Mouse (Mus musculus): ENCODE results near the gene Dido1.

Gene Dido1

GRCm38 (mm10) chr2:180709923-180710272, at the start of gene Dido1, which contains the start of gene Gid8:
Dido1 (minus strand) TSS chr2:180709999.
Gid8 (plus strand) TSS chr2:180710117.
- DNase-seq (ENCODE audit: low spot score) = peak; percentile 97

DNA sequence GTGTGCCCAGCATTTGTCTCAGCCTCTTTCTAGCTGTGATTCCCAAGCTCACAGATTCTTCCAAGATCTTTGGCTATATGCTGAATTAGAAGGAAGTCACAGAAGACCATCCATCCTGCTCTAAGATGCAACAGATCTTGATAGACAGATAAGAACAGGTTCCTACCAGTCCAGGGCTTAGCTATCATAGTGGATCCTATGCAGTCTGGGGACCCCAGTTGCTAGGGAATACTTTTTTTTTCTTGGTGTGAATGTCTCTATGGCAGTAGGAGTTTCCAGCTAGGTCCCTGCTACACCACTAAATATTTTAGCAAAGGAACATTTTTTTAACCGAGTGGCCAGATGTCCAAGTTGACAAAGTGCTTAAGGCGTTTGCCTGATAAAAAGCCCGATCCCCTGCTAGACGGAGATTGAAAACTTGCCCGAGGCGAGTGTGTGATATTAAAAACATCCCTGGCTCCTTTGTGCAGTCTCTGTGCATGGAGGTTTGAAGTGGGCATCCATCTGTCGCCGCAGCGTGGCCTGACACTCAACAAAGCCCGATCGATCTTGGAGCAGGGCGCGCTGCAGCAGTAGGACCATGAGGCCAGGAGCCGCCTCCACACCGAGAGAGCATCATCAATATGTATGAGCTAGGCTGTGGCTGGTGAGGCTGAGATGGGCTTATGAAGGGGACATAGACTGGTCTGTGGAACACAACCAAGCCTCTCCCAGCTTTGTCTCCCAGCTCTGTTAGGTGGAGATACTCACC, 48.9 kb upstream of the Dido1 start:
- no peak for DNase-seq (ENCODE audit: low spot score)

- no peak for DNase-seq (ENCODE audit: low spot score)
These were observed 47.0 kb upstream of the Dido1 start for GRCm38 (mm10) chr2:180756786-180757185.

GRCm38 (mm10) chr2:180755896-180756295, 46.1 kb upstream of the Dido1 start:
- peak; percentile 16 for DNase-seq (ENCODE audit: low spot score)

GRCm38 (mm10) chr2:180754976-180755688, 45.3 kb upstream of the Dido1 start:
- DNase-seq (ENCODE audit: low spot score) = no peak

GRCm38 (mm10) chr2:180748904-180749303, 39.1 kb upstream of the Dido1 start:
- no peak for DNase-seq (ENCODE audit: low spot score)

DNA sequence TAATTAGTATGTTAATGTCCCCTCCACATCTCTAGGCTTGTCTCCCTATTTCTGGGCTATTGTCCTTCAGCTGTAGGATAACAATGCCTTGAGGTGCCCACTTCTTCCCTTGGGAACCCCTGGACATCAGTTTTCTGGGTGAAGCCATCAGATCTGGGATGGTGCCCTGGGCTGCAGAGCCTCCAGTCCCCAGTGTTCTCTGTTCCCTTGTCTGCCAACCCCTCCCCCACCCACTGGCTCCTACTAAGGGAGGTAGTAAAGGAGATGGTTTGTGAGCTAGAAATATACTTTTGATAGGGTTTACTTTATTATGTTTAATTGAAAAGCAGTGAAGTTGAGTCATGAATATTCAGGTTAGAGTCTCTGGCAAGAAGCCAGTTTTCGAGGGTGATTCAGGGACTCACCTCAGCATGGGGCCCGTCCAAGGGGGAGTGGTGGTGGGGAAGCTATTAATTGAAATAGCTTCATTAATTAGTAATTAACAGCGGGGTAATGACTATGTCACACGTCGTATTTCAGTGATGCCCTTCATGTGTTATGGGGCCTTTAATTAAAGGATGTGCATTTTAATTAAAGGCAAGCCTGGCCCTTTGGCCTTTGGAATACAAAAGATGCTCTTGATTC, 36.9 kb upstream of the Dido1 start:
- no peak for DNase-seq (ENCODE audit: low spot score)

DNA sequence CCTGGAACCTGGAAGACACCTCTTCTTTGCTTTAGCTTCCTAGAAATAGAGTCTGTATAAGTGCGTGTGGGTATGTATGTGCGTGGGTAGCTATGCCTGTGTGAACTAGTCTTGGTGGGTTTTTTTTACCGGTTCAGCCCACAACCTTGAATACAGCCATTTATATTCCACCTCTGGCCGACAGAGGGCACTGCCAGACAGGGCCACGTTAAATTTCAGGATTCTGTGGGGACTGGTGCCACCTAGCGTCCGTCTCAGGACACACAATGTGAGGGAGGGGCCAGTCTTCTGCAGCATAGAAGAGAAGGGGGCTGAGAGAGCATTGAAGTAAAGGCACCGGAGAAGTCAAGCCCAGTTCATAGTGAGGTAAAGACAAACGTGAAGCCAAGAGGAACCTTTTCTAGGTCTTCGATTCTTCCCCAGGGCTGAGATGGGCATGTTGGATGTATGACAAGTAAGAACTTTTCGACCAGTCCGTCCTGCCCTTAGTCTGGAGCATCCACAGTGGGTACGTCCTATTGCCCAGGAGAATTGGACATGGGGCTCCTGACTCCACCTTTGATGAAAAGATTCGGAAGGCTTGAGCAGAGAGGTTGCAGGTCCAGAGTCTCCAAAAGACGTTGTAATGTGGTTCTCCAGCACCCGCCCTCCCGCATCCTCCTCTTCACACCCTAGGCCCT, 35.6 kb upstream of the Dido1 start:
- peak; percentile 82 for DNase-seq (ENCODE audit: low spot score)

GRCm38 (mm10) chr2:180743321-180743720, 33.5 kb upstream of the Dido1 start:
- no peak for DNase-seq (ENCODE audit: low spot score)

DNA sequence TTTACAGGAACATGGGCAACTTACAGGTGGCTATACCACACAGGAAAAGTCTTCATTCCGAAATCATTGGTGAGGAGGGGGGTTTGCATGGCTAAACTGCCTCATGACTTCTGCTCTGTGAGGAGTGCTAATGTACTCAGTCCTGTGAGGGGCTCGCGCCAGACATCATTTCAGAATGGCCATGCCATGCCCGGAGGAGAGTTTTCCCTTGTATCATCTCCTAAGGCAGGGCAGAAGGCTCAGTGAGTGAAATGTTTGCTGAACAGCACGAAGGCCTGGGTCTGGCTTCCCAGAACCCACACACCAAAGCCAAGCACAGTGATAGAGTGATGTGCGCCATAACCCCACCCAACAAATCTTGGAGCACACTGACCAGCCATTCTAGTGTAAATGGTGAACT, 33.0 kb upstream of the Dido1 start:
- DNase-seq (ENCODE audit: low spot score) = no peak

DNA sequence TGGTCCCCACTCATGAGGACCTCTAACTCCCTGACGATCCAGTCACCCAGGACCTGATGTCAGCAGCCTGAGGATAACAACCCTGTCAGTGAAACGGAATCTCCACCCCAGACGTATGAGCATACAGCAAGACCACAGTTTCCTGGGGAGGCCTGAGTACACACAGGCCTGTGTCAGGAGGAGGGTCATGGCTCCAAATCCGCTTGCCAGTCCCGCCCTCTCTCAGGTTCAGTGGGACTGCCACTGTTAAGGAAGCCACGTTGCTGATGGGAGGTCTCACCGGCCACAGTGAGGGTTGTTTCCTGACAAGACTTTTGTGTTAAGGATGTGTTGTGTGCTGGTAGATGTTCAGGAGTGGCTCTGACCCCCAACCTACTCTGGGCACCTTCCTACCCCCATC, 31.6 kb upstream of the Dido1 start:
- DNase-seq (ENCODE audit: low spot score) = no peak

DNA sequence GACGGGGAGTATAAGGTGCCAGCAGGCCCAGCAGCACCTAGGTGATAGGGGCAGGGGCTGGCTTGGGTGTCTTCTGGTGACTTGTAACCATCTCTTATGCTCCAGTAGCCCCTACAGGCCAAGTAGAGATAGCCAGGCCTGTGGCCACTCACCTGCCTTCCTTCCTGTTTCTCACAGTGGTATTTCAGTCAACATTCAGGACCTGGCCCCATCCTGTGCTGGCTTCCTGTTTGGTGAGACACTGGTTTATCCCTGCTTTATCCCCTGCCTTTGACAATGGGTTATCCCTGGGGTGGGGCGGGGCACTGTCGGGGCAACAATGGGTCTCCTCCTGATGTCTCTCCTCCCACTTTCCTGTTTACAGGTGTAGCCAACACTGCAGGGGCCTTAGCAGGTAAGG, 30.6 kb upstream of the Dido1 start:
- no peak for DNase-seq (ENCODE audit: low spot score)

GRCm38 (mm10) chr2:180737984-180738383, 28.2 kb upstream of the Dido1 start:
- DNase-seq (ENCODE audit: low spot score) = no peak

GRCm38 (mm10) chr2:180735232-180735631, 25.4 kb upstream of the Dido1 start:
- DNase-seq (ENCODE audit: low spot score) = no peak

GRCm38 (mm10) chr2:180731984-180732383, 22.2 kb upstream of the Dido1 start:
- no peak for DNase-seq (ENCODE audit: low spot score)

DNA sequence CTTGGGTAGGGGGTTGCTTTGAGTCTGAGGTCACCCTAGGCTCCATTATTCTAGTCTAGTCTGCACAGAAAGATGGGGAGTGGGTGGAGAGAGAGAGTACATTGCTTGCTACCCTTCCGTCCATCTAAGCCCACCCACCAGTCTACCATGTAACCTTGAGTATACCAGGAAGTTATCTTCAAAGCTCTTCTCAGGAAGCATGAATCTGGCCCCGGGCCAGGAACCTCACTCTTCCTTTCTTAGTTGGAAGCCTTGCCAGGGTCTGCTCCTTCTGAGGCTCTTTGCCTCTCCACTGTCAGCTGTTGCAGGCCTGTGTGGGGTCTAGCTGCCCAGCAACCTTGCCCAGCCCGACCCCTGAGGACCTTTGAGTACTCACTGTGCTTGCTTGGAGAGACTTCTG, 21.2 kb upstream of the Dido1 start:
- DNase-seq (ENCODE audit: low spot score) = no peak

DNA sequence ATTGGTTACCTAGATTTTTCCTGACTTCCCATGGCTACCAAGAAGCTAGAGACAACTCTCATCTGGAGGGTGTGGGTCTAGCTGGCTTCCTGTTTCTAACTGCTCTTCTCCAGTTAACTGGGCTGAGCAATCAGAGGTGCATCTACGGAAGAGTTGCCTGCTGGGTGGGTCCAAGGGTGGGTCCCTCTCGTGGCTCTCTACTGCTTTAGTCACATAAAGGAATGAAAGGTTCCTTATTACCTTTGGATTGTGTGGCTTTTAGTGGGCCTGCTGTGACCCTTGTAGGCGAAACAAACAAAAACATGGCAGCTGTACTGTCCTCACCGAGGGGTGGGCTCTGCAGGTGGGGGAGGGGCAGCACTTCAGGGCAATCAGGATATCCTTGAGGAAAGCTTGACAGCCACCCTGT, 17.8 kb upstream of the Dido1 start:
- DNase-seq (ENCODE audit: low spot score) = no peak

DNA sequence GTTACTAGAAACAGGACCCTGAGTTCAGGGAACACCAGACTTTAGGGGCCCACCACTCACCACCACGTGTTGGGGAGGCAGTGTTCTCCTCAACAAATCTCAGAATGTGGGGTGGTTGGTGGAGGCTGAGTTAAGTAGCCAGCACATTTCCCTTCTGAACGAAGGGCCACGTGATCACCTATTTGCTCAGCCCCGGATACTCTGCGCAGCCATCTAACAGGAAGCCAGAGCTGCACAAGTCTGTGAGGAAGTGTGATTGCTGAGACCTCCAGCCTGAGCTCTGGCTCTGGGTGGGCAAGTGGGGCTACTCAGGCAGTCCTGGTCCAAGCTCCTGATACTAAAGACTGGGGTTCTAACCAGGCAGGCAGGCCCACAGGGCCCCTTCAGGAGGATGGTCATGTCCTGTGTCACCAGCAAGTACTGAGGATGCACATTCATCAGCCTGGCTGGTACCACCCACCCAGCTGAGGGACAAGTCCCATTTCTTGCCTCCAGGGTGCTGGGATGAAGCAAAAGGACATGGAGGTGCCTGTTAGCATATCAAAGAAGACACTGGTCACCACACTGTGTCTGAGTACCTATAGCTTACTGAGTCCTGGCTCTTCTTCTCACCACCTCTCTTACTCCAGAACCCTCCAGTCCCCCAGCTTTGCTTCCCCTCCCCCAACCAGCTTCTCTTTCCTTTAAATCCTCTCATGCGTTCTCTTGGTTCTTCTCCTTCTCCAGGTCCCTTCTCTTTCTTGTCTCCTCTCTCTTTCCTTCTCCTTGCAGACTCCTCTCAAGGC, 17.1 kb upstream of the Dido1 start:
- no peak for DNase-seq (ENCODE audit: low spot score)

DNA sequence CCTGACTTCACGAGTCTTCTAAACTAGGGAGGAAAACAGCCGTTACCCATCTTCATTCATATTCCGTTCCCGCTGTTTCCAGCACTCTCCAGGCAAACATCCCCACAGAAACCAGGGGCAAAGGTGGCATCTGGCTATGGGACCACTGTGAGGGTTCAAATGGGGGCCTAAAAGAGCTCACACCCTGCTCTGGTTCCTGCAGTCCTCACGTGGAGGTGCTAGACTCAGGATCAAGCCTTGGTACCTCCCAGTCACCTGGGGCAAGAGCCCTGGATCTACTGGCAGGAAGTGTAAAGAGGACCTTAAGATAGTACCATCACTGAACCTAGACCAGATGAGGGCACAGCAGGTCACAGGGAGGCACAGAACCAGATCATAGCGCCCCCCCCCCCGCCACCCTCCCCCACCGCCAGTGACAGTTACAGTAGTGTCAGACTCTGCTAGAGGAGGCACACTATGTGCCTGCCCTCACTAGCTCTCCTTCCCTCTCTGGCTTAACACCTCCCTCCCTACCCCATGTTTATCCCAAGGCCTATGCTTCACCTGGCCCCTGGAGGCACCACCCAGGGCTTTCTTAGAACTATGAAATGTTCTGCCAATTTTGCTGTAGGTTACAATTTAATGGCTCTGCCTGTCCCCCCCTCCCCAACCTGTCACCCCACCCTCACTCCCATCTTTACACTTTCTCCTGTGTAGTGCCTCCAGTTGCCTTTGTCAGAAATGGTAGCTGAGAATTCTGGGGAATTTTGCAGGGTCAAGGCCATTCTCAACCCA, 16.2 kb upstream of the Dido1 start:
- DNase-seq (ENCODE audit: low spot score) = no peak

- no peak for DNase-seq (ENCODE audit: low spot score)
These were observed 15.6 kb upstream of the Dido1 start for GRCm38 (mm10) chr2:180725414-180725778.
